Mouse (Mus musculus) liver, adult 2 months (tissue): ENCODE measurements around the gene Olfr1135.

ENCODE experiments used
- CTCF ChIP-seq: fragments of 200-500 bp; IDR thresholded peaks from 2 replicates; pipeline ENCODE4 v1.5.1; 2011; ENCODE audit warnings: low read depth, low read length, control low read depth
- POLR2A ChIP-seq: fragments of 200-500 bp; IDR thresholded peaks from 2 replicates; pipeline ENCODE4 v1.6.1; 2011; ENCODE audit warnings: low read length, control low read depth; ENCODE audit not compliant: insufficient read depth; ENCODE audit errors: extremely low read depth

GRCm38 (mm10) chr2:87713079-87713478 lies 39.6 kb upstream of the Olfr1135 start, which contains the start of gene Olfr1137:
- TF ChIP-seq CTCF: no peak
- TF ChIP-seq POLR2A: no peak
